Mouse (Mus musculus) kidney, adult 11 months (tissue): ENCODE results near the gene Cgn.
A peak's percentile ranks its signal among the peaks of the same experiment; 100 is the strongest.

Experiments used
- DNase-seq: peaks from one replicate; pipeline ENCODE4 v3.0.0; 2022

Cgn gene

DNA sequence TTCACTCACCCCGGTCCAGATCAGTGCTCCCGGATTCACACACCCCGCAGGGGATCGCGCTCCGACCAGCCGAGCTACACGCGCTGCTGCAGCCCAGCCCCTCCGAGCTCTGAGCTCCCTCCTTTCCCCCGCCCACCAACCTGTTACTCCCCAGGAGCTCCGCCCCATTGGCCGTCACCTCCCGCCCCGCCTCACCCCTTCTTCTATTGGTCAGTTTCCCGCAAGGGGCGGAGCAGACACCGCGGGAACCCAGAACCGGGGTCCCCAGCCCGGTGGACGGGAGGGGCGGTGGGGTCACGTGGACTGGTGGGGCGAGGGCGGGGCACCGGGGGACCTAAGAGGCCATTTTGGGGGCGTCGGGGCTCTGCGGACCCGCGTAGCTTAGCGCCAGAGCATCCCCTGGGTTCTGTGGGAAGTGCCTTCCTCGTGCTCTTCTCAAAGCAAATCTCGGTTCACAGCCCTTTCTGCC, at the start of gene Cgn:
Cgn (minus strand) TSS at position 126 of the 469 bp plus-strand sequence.
- DNase-seq = peak; percentile 90

DNA sequence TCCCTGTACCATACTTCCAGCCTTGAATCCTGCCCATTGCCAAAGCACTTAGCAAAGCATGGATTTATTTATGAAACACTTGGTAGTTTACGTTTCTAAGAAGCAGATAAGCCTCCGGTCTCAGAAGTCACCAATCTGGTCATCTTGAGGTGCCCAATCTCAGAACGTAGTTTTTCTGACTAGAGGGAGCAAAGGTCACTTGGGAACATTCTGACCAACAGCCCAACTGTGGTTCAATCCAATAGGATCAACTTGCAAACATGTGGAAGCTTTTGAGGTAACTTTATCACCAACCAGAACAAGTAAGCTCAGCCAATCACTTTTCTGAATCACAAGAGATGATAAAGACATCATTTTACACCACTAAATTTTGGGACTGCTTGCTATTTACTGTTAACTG, 49.1 kb upstream of the Cgn start:
- DNase-seq = no peak

DNA sequence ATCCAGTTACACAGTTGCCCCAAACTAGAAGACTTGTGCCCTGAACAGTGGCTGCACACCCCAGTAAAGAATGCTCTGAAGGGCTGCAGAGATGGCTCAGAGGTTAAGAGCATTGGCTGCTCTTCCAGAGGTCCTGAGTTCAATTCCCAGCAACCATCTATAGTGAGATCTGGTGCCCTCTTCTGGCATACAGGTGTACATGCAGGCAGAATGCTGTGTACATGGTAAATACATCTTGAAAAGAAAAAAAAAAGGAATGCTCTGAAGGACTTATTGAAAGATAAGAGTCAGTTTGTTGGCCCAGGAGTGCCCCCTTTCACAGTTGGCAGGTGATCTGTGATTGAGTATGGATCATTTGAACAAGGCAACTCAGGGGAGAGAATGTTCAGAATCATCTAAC, 47.1 kb upstream of the Cgn start:
- no peak for DNase-seq

DNA sequence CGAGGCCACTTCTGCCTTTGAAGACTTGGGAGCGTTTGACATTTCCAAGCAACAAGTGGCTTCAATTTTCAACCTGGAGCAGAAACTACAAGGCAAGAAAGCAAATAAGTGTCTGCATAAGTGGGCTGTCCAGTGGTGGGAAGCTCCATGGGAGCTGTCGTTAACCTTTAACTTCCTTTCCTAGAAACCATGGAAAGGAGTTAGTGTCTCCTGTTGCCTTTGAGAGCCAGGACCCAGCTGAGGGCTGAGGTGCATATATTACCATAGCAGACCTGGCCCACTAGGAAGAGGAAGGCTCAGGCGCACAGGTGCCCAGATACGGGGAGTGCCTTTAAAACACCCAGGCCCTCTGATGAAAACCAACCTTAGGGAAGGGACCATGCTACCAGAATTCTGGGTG, 46.4 kb upstream of the Cgn start:
- peak; percentile 59 for DNase-seq

DNA sequence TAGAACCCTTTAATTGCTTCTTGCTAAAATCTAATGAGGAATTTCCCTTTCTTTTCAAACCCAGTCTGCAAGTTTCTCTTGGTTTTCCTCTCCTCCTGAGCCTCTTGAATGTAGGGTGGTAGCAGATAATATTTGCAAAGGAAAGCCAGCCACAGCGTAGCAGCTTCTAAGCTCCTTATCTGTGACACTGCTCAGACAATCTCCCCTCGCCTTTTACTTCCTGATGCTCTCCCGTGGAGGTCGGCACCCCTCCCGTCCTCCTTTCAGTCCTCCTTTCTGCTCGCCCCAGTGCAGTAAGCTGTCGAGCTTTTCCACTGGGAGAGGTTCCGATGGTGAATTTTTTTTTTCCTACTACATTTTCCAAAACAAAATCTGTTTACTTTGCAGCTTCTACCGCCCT, 45.8 kb upstream of the Cgn start:
- DNase-seq = no peak

DNA sequence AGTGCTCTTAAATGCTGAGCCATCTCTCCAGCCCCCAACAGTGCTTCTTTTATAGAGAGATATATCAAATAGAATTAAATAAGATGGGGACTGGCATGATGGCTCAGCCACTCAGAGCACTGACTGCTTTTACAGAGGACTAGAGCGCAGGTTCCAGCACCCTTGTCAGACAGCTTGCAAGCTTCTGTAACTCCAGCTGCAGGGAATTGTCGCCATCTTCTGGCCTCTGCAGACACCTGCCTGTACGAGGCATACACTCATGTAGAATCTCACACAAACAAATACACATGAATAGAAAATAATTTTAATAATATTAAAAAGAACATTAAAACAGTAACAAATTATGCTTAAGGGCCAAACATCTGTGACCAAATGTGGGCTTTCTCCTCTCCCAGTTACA, 37.8 kb upstream of the Cgn start:
- DNase-seq = no peak

DNA sequence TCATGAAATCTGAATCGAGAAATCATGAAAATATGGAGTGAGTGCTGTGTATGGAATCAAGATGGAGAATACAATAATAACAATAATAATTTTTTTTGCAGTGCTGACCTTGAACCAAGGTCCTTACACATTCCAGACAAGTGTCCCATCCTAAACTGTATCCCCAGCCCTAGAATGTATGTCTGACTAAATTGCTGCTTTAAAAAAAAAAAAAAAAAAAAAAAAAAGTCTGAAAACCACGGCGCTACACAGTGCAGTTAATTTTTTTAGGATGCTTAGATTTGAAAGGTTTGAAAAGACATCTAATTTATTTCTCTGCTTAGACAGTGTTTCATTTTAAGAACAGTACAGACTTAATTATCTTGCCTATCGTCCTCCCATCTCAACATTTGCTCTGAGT, 35.8 kb upstream of the Cgn start:
- no peak for DNase-seq

DNA sequence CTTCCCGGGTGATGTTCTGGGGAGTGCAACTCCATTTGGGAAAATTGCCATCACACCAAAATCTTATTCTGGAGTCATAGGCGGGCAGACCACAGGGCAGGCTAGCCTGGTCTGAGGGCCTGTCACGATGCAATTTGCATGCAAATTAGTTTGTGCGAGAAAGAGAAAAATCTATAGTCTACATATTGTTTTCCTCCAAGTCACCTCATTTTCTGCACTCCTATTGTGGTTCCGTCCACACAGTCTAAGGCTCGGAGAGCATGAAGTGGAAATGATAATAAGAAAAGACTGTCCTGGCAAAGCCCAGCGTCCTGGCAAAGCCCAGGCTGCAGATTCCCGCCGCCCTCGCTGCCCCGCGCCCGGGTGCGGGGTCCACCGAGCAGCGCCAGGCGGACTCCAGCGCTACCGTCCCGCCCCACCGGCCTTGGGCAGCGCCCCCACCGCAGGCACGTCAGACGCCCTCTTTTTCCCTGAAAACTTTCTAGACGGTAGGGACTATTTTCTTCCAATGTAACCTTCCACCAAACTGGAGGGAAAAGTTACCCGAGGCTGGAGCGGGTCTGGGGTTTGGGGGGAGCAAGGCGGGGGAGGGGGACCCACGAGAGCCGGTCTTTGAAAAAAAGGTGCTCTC, 34.8 kb upstream of the Cgn start:
- peak; percentile 25 for DNase-seq

DNA sequence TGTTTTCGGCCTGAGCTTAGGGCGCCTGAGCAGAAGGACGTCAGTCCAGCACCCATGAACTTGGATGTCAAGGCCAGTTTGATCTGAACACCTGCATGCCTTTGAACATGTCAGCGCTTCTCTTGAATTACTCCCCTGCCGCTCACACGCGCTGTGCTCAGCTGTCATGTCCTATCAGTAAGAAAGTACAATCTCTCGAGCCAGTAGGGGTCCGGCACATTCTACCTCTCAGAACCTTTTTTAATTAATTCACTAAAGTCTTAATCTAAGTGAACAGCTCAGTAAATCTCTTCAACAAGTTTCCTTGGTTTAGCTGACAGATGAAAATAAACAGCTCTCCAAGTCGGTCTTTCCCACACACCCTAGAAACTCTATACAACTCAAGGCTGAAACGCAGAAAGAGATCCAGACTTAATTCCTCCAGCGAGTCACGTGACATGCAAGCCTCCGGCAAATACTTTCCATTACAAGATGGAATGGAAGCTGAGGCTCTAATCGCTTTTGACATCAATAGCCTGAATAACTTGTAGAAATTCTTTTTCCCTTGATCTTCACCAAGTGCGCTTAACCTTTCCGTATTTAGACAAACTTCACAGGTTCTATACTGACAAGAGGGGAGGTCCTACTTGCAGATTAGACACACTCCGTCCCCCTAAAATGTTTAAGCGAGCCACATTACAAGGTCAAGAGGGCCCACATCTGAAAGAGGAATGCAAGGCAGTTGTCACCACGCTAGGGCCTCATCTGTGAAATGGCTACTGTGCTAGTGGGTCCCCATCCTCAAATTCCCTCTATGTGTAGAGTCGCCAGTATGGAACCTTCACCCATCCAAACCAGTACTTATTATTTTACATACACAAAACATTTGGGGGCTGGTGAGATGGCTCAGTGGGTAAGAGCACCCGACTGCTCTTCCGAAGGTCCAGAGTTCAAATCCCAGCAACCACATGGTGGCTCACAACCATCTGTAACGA, 33.4 kb upstream of the Cgn start:
- peak; percentile 15 for DNase-seq

DNA sequence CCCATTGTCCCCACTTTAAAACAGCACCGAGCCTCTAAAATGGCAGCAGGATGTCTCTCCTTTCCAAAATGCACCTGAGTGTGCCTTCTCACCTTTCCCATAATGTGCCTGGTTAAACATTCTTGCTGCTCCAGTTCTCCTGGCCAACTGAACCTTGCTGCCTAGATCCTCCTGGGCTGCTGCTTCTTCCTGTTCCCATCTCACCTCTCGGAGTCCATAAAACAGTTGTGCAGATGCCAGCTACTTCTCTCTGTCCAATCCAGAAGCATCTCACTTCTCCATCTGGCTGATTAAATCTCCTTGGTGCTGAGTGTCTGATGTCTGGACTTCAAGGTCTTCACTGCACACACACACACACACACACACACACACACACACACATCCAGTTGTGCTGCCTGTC, 31.4 kb upstream of the Cgn start:
- peak; percentile 68 for DNase-seq

DNA sequence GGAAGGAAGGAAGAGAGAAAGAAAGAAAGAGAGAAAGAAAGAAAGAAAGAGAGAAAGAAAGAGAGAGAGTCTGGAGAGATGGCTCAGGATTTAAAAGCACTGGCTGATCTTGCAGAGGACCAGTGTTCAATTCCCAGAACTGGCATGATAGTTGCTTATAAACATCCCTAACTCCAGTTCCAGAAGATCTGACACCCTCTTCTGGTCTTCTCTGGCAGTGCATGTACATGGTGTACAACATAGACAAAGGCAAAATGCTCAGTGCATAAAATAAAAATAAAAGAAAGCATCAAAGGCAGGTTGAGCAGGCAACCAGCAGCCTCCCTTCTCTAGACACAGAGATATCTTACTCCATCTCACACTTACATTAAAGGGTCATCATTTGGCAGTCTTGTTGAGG, 29.3 kb upstream of the Cgn start:
- DNase-seq = no peak

DNA sequence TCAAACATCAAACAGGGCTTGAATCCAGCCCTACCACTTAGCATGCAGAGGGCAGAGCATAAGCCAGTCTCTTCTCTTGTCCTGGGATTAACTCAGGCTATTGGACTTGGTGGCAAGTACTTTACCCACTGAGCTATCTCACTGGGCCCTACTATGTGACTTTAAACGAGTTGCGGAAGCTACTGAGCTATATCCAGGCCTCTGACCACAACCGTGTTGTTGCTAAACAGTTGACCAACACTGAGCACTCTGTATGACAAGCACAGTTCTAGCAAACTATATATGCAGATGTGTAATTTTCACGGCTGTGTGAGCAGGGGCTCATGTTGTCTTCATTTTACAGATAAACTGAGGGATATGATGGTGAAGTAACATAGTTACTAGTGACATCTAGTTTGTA, 28.4 kb upstream of the Cgn start:
- DNase-seq = no peak

DNA sequence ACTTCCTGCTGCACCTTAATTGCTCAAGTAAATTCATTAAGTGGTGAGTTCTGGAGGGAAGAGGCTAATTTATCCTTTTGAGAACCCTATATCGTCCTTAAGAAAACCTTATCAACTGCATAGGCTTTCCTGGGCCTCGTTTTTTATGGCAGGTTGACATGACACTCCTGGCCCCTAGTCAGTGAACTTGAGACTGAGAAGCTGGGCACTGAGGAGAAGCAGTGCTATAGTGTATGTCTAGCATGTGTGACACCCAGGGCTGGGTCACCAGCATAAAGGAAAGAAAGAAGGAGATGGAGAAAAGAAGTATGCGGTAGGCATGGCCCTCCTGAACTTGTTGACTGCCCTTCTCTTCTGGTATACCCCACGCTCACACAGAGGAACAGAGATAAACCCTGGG, 27.8 kb upstream of the Cgn start:
- DNase-seq = no peak

DNA sequence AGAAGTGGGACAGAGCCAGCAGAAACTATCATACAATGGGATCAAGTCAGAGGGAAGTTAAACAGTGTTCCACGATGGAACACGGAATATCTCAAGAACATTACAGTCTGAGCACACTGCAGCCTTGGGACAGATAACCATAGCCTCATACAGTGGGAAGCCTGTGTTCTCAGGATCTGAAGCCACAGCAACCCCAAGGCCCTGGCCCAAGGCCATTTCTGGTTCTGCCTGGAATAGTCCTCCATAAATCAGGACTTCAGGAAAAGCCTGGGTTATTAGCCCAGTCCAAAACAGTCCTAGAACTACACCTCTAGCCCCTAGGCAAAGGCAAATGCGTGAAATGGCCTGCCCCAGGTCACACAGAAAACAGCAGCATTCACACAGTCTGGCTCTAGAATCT, 27.4 kb upstream of the Cgn start:
- no peak for DNase-seq

DNA sequence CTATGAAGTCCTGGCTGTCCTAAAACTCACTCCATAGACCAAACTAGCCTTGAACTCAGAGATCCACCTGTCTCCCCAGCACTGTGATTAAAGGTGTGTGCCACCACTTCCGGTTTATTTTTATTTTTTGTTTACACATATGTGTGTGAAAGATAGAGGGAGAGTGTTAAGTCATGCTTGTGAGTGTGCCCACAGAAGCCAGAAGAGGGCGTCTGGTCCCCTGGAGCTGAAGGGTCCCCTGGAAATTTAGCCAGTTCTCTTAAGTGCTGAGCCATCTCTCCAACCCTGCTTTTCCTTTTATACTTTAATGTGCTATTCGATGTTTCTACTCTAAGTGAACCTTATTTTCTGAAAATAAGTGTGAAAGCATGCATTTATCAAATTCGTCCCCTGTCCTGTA, 25.3 kb upstream of the Cgn start:
- DNase-seq = peak; percentile 35

DNA sequence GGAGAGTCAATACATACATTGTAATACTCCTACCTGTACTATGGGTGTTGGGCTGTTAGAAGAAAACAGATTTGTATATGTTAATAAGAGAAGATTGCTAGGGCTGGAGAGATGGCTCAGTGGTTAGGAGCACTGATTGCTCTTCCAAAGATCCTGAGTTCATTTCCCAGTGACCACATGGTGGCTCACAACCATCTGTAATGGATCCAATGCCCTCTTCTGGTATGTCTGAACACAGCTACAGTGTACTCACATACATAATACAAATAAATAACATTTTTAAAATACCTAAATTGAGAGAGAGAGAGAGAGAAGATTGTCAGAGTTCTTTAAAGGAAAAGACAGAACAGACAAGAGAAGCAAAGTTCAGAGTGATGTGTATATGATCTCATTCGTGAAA, 22.0 kb upstream of the Cgn start:
- DNase-seq = no peak

DNA sequence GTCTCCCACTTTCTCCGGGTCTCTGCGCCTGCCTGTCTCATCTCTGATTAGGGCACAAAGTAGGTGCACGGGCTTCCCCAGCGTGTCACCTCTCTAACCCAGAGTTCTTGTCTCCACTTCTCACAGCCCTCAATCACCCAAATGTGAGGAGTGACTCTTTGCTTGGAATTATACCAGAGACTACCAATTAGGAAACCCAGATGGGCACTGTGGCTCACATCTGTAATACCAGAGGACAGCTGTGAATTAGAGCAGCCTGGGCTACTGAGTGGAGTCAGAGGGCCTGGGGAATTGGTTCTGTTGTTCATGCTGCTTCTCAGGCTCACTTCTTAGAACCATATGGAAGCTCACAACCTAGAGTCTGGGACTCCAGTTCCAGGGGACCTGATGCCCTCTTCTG, 18.7 kb upstream of the Cgn start:
- DNase-seq = no peak

DNA sequence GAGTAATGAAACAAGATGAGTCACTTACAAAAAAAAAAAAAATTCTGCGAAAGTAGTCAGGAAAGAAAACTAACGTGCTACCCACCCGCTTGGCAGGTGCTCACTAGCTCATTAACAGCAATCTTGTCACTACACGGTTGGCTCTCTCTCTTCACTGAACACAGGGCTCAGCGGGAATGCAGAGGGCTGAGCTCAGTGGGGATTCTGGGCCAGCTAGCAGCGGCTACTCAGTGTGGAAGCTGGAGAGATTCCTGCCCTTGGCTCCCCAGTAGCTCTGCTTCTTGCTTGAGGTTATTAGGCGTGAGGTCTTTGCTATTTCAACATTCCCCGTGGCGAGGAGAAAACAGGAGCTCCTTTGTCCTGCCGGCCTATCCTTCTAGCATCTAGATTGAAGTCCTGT, 17.9 kb upstream of the Cgn start:
- no peak for DNase-seq

DNA sequence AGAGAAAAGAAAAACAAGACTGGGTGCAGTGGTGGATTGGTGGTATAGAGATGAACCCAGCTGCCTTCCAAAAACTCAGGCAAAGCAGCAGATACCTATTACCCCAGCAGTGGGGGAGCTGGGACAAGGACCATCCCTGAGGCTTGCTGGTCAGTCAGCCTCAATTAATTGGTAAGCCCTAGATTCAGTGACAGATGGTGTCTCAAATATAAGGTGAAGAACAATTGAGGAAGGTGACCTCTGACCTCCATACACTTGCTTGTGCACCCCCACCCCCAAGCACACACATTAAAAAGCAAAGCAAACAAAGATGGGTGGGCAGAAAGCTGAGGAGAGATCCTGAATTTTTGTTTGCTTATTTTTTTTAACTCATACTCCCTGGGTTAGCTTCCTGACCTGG, 9.9 kb upstream of the Cgn start:
- no peak for DNase-seq

DNA sequence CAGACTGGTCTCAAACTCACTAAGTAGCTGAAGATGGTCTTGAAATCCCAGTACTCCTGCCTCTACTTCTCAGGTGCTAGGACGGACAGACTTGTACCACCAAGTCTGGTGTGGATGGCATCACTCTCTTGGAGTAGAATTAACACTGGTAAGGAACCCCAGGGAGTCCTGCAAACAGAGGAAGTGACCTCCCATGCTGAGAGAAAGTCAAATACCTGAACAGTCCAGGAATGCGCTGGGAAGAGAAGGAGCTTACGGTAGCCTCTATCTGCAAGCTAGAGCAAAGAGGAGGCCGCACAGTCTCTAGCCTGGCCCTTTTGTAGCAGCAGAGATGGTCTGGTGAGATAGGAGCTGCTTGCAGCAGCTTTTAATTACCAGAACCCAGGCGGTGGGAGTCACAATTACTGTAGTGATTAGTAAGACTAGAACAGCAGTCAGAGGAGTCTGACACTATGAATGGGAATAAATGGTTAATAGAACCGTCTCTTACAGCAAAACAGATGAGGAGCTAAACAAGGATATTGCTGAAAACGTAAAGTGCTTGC, 9.4 kb upstream of the Cgn start:
- no peak for DNase-seq

DNA sequence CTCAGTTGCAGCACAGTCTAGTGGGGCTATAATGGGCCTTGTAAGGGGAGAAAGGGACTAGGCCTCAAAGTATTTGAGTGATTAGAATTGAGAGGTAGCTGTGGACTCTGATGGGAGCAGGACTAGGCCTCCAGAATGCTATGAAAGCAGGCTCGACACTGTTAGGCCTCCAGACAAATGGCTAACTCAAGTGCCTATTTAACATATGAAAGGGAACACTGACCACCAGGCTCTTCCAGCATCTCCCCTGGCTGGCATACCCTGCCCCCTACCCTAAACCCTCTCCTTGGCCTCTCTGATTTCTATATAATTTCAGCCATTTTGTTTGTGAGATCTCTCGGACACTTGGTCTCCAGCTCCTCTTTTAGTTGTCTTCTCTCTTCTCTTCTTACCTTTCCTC, 8.1 kb upstream of the Cgn start:
- DNase-seq = no peak

DNA sequence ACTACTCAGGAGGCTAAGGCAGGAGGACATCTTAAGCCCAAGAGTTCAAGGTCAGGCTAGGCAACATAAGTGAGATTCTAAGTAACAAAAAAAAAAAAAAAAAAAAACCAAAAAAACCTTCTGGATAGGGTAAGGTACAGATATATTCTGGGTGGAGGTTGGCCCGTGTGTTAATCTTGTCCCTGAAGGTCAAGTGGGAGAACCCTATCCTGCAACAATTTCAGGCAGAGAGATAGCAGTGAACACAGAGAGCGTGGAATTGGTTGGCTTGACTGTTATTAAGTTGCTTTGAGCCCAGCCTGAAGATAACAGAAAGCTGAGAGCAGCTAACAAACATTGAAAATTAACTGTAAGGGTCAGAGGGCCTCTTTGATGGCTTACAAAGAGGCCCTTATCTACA, 7.4 kb upstream of the Cgn start:
- DNase-seq = no peak

DNA sequence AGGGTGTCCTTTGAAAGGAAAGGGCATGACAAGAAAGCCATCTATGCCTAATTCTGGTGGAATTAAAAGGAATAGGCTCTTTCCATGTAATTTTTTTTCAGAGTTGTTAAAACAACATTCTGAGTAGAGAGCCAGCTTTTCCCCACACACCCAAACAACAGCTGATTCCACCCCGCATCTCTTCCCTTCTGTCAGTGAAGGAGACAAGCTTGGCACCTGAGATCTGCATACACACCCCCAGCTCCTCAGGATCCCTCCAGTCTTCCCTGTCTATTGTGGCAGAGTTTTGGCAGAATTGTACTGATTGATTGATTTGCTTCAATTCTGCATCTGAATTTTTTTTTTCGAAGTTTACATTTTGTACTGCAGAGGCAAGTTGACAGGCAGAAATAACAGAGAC, 6.0 kb upstream of the Cgn start:
- DNase-seq = no peak

DNA sequence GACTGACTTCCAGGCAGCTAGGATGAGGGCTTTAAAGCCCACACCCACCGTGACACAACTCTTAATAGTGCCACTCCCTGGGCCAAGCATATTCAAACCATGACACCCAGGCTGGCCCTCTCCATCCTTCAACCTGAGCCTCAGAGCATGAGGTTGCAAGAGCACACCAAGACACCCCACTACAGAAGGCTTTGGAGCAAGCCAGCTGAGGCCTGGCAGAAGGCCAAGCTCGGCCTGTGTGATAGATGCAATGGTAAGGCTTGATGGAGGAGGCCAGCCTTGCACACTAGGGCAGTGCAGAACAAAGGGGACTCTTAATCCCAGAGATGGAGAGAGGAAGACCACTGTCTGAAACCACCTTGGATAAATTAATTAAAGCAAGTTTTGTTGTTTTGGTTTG, 3.2 kb upstream of the Cgn start:
- no peak for DNase-seq
